Mouse (Mus musculus) layer of hippocampus, adult 11-12 months (tissue): ENCODE results near the gene Gprasp1.
A peak's percentile ranks its signal among the peaks of the same experiment; 100 is the strongest.
"Not testable (repeated sequence)": the region's sequence is repeated elsewhere in the genome, so short reads cannot be mapped to it uniquely, and the experiment has no call there.

ENCODE experiments used
- DNase-seq: peaks from one replicate; pipeline ENCODE4 v3.0.0; 2022; ENCODE audit warnings: low spot score

Gprasp1 gene

DNA sequence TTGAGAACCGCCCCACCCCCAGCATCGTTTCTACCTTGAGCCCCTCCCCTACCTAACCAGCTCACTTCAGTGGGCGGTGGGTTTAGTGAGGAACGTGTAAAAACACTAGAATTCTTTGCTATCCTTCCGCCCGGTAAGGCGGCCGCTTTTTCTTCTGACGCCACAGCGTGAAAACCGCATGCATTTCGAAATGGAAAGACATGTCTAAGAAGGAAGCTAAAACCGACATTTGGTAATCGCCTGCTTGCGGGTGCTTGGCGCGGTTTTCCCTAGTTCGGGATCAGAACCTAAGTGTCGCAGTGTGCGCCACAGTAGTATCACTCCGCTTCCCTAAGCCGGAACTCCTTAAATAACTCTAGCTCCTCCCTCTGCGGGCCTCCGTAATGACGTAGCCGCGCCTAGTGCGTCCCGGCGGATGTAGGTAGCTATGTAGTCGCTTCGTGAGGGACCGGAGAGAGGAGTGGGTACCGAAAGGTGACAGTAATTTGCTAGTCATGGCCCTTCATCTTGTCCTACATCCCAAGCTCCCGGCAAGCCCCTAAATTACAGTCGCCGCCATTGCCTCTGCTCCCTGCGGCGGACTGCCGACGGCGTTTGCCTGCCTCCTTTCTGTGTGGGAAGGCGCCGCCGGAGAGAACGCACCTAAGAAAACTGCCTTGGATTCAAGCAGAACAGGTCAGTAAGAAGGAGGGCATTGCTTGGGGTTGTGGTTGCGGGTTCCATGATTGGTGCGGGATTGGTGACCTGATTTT lies at the start of gene Gprasp1, which contains the start of gene Armcx5:
Gene Gprasp1, plus strand, starts transcription at position 430 of the 752 bp plus-strand sequence.
Gene Armcx5, plus strand, starts transcription at position 430 of the 752 bp plus-strand sequence.
- DNase-seq = peak; percentile 89

DNA sequence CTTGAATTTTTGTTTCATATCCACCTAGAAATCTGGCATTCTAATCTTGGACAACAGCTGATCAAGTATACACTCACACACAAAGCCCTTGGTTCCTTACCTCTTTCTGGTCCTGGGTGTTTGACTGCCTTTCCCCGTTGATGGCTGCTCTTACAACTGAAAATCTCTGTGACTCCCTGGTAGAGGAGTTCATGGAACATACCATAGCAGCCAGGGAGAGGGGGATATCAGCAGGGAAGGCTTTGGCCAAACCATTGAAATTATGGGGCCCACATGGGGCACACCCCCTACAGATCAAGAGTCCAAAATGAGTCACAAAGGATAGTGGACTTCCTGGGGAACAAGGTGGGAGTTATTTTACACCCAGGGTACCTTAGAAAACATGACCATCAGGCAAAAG lies 48.9 kb upstream of the Gprasp1 start, which contains the start of gene Tcp11x2:
Gene Tcp11x2, minus strand, starts transcription at position 158 of the 400 bp plus-strand sequence.
- no peak for DNase-seq

DNA sequence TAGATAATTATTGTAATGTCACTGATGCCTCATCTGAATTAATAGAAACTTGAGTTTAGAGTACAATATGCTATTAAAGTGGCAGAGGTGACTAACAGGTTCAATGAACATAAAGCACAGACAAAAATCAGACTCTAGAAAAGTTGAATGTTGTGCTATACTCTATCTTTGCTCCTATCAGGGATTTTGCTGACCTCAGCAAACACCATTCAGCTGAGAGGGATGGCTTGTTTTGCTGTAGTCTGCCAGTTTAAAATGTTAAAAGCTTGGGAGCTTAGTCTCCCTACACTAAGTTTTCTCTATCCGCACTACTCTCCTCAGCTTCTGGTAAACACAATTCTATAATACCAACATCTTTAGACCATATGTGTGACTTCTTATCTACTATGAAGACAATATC lies 39.4 kb upstream of the Gprasp1 start:
- no peak for DNase-seq

DNA sequence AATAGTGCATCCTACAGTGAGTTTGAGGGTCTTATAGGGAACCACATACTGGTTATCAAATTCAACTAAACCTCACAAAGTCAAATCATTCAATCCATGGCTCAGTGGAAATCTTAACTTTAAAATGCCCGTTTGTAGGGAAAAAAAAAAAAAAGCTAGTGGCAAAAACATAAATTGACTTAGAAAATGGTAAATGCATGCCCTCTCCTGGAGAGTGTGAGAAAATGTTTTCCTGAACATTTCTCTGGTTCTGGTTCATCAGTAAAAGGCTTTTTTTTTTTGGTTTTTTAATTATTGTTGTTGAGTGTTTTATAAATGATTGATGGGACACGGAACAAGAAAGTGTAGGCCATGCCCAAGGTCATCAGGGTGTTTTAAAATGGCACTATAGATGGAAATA lies 38.2 kb upstream of the Gprasp1 start:
- DNase-seq = no peak

DNA sequence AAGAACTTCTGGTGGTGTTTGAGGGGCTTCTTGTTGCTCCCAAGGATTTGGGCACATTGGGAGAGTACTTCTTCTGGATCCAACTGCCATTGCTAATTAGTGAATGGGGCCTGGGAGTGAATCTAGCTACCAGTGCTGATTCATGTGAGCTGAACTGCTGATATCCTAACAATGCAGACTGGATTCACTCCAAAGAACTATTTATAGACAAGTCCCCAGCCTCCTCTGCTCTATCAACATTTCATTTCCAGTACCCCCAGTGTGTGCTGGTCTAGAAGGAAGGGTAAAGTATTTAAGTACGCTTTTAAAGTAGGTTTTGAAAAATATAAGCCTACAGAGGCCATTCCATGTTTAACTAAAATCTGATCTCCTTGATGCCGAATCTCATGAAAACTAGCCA lies 29.7 kb upstream of the Gprasp1 start:
- no peak for DNase-seq

DNA sequence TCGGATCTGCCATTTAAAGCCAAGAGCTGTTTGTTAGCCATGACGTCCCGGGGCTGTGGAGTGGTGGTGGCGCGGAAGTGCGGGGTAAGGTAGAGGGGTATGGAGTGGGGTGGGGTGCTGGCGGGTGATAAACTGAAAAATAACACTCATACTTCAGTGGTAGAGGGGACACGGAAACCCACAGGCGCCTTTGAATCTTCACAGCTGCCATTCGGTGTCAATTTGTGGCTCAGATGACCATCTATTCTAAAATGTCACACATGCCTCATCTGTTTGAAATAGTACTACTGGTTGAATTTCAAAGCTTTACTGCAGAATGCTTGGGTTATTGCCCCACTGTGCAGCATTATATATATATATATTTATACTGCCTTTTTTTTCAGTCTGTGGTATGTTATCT lies 17.4 kb upstream of the Gprasp1 start, which contains the start of gene Tmsb15a:
Gene Tmsb15a, minus strand, starts transcription at position 101 of the 400 bp plus-strand sequence.
- no peak for DNase-seq

DNA sequence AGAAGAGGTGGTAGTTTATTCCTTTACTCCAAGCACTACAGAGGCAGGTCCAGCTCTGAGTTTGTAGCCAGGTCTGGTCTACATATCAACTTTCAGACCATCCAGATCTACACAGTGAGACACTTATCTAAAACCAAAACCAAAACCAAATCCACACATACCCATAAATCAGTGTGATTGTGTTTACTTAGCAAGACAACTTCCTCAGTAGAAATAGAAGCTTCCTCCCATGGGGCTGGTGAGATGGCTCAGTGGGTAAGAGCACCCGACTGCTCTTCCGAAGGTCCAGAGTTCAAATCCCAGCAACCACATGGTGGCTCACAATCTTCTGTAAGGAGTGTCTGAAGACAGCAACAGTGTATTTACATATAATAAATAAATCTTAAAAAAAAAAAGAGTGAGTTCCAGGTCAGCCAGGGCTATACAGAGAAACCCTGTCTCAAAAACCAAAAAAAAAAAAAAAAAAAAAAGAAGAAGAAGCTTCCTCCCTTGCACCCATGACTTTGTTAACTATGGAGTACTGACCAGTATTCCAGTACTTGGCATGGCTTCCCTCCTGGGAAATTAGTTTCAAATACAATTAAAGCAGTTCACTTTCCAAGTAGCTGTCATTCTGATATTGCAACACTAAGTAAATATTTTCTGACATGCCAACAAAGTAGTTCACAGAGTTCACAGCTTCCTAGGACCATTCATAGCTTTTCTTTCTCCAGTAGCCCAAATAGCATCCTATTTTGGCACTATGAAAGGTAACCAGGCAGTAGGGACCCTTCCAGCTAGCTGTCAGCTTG lies 3.6 kb upstream of the Gprasp1 start:
- DNase-seq = no peak

DNA sequence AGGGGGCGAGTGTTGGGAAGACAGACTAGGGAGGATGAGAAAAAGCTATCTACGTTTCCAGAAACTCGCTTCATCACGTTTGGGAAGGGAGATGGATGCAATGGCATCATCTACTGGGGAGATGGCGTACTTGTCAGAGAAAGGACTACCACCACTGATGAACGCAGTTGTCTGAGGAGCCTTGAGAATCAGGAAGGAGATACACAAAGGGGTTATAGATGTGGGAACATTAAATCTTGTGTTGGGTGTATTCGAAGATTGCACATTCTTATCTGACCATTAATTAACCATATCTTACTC lies 473 bp downstream of the Gprasp1 start:
- DNase-seq = no peak

DNA sequence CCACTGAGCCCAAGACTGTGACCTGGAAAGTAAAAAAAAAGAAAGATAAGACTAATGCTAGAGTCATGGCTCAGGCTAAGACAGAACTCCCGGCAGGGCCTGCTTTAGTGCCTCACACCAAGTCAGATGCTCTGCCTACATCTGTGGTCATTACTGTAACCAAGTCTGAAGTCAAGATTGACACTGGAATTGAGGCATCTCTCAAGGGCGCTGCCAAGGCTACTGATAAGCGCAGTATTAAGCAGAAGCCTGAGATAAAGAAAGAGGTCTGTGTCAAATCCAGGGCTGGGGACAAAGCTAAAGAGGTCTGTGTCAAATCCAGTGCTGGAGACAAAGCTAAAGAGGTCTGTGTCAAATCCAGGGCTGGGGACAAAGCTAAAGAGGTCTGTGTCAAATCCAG lies 2.8 kb downstream of the Gprasp1 start:
- DNase-seq = not testable (repeated sequence)

DNA sequence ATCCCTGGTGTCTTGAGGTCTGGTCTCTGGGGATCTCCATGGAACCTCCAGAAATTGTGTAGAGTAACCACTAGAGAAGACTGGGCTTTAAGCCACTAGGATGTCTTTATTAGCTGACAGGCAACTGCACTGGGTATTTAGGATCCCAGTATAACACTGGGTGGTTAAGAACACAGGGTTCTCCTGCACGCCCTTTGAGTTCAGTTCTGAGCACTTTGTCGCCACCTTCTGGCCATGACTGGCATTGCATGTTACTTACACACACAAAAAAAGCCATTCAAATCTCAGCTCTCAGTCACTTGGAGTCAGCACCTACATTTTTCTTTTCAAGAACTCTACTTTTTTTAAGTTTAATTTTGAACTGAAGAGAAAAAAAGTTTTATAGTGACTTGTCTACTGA lies 10.3 kb downstream of the Gprasp1 start:
- peak; percentile 81 for DNase-seq

DNA sequence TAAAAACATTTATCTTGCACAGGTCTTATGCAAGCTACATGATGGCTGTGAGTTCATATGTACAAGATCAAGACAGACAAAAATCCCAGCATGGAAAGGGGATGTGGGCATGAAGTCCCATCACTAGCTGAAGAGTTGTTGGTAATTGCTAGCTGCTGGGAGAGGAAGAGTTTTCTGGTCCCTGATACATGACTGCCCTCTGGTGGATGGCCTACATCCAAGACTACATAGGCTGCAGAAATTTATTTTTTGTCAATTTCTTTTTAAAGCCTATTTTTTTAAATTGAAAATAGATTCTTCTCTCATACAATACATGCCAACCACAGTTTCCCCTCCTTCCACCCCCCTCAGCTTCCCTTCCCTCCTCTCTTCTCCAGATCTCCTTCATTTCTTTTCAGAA lies 19.2 kb downstream of the Gprasp1 start:
- peak; percentile 25 for DNase-seq

DNA sequence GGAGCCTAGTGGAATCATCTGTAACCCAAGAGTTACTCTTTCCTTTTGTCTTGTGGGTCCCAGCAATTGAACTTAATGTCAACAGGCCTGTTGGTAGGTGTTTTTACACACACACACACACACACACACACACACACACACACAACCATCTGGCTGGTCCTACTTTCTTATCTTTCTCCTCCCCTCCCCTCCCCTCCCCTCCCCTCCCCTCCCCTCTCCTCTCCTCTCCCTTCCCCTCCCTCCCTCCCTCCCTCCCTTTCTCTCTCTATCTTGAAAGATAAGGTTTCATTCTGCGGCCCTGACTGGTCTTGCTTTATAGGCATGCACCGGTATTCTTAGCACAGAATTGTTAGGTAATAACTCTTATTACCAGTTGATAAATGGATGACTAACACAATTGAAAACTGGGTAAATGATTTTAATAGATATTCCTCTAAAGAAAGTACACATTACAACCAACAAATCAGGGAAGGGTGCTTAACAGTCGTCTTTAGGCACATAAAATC lies 25.6 kb downstream of the Gprasp1 start:
- DNase-seq = no peak

DNA sequence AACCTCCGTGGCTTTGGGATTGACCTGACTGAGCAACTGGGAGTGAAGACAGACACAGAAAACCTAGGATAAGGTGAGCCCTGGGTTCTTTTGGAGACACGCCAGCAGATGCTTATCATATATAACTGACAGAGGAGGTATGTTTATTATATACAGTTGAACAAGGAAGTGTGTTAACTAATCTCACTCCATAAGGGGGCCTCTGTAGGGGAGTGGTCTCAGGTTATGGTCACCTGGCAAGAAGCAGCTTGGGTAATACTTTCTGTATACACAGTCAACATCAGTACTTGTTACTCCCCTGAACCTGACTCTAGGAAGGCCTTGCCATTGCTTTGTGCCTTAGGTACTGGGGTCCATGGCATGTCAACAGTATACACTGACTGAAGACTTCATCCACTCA lies 26.0 kb downstream of the Gprasp1 start:
- no peak for DNase-seq

DNA sequence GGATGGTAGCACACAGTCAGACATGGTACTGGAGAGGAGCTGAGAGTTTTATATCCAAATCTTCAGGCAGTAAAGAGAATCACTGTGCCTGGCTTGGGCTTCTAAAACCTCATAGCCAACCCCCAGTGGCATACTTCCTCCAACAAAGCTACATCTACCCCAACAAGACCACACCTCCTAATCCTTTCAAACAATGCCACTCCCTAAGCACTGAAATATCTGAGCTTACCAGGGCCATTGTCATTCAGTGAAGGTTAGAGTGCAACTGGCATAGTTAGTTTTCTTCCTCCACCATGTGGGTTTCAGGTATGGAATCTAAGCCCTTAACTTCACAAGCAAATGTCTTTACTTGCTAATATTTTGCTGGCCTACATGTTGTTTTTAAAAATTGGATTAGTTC lies 49.0 kb downstream of the Gprasp1 start:
- DNase-seq = no peak

DNA sequence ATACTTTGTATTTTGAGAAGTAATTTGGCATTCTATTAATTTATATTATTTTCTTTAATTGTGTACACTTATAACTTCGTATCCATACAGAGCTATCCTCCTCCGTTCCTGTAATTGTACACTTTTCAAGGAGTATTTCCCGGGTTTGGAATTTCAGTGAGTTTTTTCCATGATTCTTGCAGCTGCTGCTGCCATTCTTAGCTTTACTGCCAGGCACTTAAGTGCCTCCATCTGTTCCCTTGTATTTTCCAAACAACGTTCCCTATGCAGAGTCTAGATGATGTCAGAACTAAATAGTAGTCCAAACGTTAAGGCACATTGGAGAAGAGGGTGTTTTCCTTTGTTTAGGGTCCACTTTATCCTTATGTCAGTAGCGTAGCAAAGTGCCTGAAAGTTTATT lies 49.8 kb downstream of the Gprasp1 start:
- no peak for DNase-seq

DNA sequence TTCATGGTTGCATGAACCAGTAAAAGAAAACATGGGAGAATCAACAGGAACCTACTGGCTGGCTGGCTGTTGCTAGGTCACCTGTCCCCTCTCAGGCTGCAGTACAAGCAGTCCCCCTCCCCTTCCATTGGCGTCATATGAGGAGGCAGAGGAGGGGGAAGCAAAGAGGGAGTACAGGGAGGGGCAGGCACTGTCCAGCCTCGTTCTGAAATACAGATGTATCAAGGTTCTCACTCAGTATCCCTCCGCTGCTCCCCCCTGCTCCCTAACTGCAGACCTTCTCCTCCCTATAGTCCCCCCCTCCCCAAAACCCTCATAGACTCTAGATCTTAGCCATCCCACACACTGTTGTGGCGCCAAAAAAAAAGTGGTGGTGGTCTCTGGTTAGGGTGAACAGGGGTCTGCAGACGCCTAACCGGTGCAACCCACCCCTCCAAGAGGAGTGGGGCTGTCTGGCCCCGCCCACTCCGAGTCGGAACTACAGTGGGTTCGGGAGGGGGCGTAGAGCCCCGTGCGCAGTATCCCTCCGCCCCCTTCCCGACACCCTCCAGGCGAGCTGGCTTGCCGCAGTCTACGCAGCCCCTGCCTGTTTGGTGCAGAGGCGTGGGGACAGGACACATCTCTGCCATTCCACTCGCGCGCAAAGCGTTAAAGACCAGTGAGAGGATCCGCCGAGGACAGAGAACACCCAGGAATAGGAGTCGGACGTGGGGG lies 53.2 kb downstream of the Gprasp1 start:
- DNase-seq = peak; percentile 57

DNA sequence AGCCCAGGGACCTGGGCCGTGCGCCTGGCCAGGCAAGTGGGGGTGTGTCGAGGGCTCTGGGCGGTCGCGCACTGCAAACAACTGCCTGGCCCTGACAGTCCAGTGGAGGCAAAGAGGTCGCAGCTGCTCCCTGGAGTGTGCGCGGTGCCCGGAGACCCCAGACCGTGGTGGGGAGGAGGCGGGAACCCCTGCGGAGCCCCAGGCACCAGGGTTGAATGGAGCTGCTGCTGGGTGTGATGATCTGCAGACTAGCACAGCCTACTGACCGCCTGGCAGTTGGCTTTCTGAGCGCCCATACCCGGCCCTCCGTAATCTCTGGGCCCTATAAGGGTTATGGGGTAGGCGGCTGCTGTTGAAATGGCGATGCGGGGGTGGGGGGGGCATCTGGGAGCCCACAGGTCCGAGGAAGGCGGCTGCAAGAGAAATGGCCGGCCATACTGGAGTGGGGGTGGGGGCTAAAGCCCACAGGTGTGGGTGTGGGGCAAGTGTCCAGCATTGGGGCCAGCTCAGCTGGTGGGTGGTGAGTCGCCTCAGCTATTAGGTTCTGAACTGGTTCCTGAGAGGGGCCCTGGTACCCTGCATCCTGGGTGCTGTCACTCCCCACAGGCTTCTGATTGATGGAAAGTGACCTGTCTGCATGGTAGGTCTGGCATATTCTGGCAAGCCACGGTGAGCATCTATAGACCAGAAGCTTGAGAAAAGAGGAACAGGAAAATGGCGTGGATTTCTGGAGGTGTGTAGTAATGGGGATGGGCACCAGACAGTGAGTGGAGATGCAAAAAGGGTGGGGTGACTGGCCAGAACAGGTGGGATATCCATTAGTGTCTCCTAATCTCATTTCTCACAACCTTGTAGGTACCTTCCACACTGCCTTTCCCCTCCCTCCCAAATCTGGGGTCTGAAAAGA lies 54.0 kb downstream of the Gprasp1 start:
- DNase-seq = not testable (repeated sequence)

DNA sequence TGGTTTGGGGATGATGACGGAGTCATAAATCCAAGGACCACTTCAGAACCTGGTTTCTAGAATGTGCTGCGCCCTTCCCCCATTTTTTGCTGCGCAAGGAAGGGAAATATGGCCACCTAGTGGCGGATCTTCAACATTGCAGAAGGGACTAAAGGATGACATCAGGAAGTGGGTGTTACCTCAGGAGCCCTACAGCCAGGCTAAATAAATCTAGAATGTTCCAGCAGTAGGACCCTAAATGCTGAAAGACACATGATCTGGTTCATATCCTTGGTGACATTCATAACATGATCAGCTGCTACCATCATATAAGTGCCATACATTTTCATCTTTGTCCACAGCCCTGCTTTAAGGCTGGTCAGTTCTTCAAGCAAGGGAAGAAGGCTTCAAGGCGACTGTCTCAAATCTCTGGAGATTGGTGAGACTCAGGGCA lies 54.7 kb downstream of the Gprasp1 start, which contains the start of gene Bhlhb9:
Gene Bhlhb9, plus strand, starts transcription at position 383 of the 433 bp plus-strand sequence.
- peak; percentile 41 for DNase-seq

DNA sequence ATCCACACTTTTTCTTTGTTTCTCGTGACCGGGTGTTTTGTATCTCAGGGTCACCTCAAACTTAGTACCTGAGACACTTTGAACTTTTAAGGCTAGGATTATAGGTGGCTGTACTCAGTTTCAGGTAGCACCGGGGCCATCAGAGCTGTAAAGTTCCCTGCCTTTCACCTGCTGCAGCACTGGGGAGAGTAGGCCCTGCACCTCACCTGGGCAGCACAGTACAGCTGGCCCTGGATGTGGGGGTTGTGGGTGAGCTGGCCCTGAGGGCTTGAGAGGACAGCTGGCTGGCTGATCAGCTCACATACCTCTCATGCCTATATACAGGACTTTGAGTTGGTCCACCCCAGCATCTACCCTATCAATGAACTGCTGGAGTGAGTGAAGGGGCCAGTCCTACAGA lies 61.6 kb downstream of the Gprasp1 start:
- DNase-seq = no peak

DNA sequence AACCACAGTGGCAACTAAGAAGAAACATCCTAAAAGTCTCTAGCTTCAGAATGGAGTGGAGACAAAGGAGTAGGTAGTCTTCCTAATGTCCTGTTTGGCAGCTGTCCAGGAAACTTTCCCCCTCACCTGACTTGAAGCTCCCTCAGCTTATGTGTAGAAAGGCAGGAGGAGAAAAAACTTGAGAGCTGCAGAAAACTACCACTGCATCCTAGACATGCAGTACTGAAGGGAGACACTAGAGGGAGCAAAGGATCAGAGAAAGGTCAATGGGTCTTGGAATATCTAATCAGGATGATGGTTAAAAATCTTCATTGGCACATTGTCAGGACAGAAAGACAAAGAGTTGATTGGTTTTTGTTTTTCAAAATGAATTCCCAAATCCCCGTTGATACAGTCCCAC lies 63.2 kb downstream of the Gprasp1 start:
- DNase-seq = peak; percentile 65

DNA sequence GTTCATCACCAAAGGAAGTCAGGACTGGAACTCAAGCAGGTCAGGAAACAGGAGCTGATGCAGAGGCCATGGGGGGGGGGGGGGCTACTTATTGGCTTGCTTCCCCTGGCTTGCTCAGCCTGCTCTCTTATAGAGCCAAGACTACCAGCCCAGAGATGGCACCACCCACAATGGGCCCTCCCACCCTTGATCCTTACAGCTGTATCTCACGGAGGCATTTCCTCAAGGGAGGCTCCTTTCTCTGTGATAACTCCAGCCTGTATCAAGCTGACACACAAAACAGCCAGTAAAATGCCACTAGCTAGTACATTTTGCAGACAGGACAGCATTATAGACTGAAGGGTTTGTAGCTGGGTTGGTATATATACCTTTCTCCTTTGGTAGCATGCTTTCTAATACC lies 93.4 kb downstream of the Gprasp1 start:
- DNase-seq = not testable (repeated sequence)
